Mouse (Mus musculus) kidney, adult 2 months (tissue): ENCODE measurements around the gene Prr5l. TPM values are rescaled to one million over a fixed set of nuclear protein-coding genes. Genes with fewer than 3 reads are reported as not detected.

Source experiments
- DNase-seq: peaks from one replicate; pipeline ENCODE4 v3.0.0; 2021
- H3K27ac ChIP-seq: fragments of 200-500 bp; 2 replicates; pipeline ENCODE4 v1.5.1; 2012; ENCODE audit warnings: low read depth, low read length, control low read depth, inconsistent platforms; ENCODE audit not compliant: insufficient read depth
- H3K27me3 ChIP-seq: fragments of 200-500 bp; replicated peaks from 2 replicates; pipeline ENCODE4 v1.6.1; 2012; ENCODE audit warnings: mild to moderate bottlenecking, moderate library complexity, low read length, inconsistent platforms; ENCODE audit not compliant: control insufficient read depth, insufficient read depth
- H3K36me3 ChIP-seq: fragments of 200-500 bp; 2 replicates; pipeline ENCODE4 v1.6.1; 2012; ENCODE audit warnings: mild to moderate bottlenecking, moderate library complexity, low read length, inconsistent platforms; ENCODE audit not compliant: control insufficient read depth, insufficient read depth
- H3K4me1 ChIP-seq: fragments of 200-500 bp; 2 replicates; pipeline ENCODE4 v1.6.1; 2011; ENCODE audit warnings: low read length; ENCODE audit not compliant: control insufficient read depth, insufficient read depth
- H3K4me3 ChIP-seq: fragments of 200-500 bp; 2 replicates; pipeline ENCODE4 v1.5.1; 2011; ENCODE audit warnings: mild to moderate bottlenecking, low read depth, low read length, control low read depth; ENCODE audit not compliant: insufficient read depth
- CTCF ChIP-seq: fragments of 200-500 bp; conservative IDR thresholded peaks from 2 replicates; pipeline ENCODE4 v1.5.1; 2011; ENCODE audit warnings: low read depth, mild to moderate bottlenecking, control low read depth, low read length, moderate library complexity, mixed read lengths; ENCODE audit not compliant: insufficient read depth, insufficient read length
- POLR2A ChIP-seq: fragments of 200-500 bp; IDR thresholded peaks from one replicate; pipeline ENCODE4 v1.6.1; 2011; ENCODE audit warnings: low read depth, low read length, control low read depth
- WGBS: fragments of 180-500 bp; shearing (Covaris S2); methylation state at CpG from one replicate; pipeline ENCODE4 v1.1.7; 2018; 5-methylcytosine and 5-hydroxymethylcytosine counted together
- polyA plus RNA-seq: library from polyadenylated mRNA; depleted of rRNA; stranded (reverse); fragments of >200 nt; gene quantifications from 2 replicates; pipeline ENCODE4 v1.2.3, GENCODE M21; 2012

The Prr5l gene
- polyA plus RNA-seq, 1 experiment = 7.5 TPM

- Histone ChIP-seq H3K4me1 (0 out of 2 replicates have a peak, but pooled peaks cover 3% of the 10 kb centered on the region), H3K27me3 (no peaks in the 10 kb centered on the region), H3K4me3 (peak overlapping the region; percentile 48), H3K36me3 (no peaks in the 10 kb centered on the region), H3K27ac (no peak overlapping the region)
- TF ChIP-seq CTCF (peak; percentile 48), POLR2A (no peak)
- WGBS = 13% methylated on average over 14 of the region's 14 CpGs
- peak; percentile 67 for DNase-seq
Measured at GRCm38 (mm10) chr2:101871179-101871578, 11.6 kb downstream of the Prr5l start.

DNA sequence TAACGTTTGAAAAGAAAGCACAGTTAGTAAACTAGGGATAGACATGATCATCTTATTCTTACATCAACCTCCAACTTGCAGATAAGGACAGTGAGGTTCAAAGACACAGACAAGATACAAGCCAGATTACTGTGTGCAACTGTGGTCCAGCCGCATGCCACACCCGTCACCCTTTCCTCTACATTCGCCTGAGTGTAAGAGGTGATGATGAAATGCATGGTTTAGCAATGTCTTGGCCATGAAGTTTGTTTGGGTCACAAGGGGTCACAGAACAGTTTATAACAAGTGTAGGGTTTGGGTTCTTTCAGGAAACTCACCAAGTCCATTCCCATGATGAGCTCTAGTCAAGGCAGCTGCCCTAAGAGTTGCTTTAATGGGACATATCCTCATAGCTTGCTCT, 14.1 kb downstream of the Prr5l start:
- 91% methylated on average over 4 of the region's 4 CpGs for WGBS
- Histone ChIP-seq H3K4me1 (0 out of 2 replicates have a peak, but pooled peaks cover 3% of the 10 kb centered on the region), H3K27me3 (no peaks in the 10 kb centered on the region), H3K27ac (no peak overlapping the region), H3K36me3 (no peaks in the 10 kb centered on the region), H3K4me3 (no peak overlapping the region)
- no peak for DNase-seq
- no peak for TF ChIP-seq CTCF
- no peak for TF ChIP-seq POLR2A

DNA sequence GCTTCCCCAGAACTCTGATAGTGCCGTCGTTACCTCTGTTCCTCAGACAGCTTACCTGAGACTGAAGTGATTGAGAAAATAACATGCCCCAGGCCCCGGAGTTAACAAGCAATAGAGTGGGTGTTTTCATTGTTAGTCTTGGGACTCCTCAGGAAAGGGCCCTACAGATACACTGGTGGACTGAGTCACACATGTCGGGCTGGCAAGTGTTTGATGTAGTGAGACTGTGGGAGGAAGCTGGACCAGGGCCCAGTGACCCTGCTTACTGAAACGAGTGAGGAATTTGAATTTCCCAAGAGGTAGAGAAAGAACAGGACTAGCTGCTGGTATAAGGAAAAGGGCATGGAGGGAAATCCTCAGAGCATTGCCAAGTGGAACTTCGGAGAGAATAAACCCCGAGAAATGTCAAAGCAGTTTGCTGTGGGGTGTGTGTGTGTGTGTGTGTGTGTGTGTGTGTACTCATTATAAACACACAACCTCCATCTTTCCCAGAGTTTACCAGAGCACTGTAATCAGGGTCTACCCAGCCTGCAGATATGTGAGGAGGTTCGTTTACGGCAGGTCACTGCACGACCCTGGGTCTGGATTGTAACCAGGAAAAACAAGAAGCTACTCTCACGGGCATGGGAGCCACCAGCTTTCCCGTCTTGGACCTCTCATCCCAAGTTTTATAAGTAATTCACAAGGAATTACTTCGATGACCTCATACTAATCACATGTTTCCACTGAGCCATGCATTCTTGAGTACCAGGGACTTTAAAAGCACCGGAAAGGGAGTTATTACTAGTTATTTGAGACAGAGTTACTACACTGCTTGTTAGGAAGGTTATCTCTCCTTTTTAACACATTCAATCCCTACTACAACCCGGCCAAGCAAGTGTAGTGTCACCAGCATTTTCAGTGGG, 20.4 kb downstream of the Prr5l start:
- Histone ChIP-seq H3K36me3 (no peaks in the 10 kb centered on the region), H3K4me1 (no peaks in the 10 kb centered on the region), H3K27ac (no peak overlapping the region), H3K4me3 (no peak overlapping the region), H3K27me3 (no peaks in the 10 kb centered on the region)
- 37% methylated on average over 15 of the region's 15 CpGs for WGBS
- TF ChIP-seq CTCF (no peak), POLR2A (no peak)
- peak; percentile 43 for DNase-seq

DNA sequence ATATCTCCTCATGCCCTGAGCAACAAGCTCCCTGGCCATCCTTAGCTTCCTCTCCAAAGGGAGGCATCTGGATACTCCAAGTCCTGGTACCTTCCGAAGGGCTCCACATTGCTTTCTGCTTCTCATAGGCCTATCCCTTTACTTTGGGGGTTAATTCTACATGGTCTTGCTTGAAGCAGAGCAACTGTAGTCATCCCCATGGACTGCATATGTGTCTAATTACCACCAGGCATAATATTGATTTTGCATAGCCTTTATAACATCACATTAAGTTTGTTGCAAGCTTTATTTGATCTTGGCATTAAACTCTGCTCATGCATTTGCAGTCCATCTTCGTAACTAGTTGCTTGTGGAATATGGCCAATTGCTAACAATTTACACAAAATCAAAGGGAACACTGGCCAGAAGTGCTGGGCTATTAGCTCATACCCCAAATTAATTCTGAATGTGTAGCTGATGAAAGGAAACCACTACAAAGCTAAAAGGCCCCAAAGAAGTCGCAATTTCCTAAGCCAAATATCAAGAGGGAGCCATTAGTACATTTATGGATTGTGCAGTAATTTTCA, 21.8 kb downstream of the Prr5l start:
- WGBS = 97% methylated on average over 3 of the region's 3 CpGs
- DNase-seq = no peak

GRCm38 (mm10) chr2:101856174-101856573, 26.7 kb downstream of the Prr5l start:
- DNase-seq = no peak
- WGBS = 84% methylated on average over 9 of the region's 9 CpGs
- no peaks in the 10 kb centered on the region for H3K36me3 ChIP-seq
- H3K4me3 ChIP-seq = no peak overlapping the region
- no peaks in the 10 kb centered on the region for H3K27me3 ChIP-seq
- H3K4me1 ChIP-seq = no peaks in the 10 kb centered on the region
- H3K27ac ChIP-seq = no peak overlapping the region
- no peak for TF ChIP-seq CTCF
- no peak for TF ChIP-seq POLR2A

More for the DNA sequence above, 21.8 kb downstream of the Prr5l start:
- TF ChIP-seq CTCF (no peak), POLR2A (no peak)
- no peaks in the 10 kb centered on the region for H3K4me1 ChIP-seq
- no peaks in the 10 kb centered on the region for H3K27me3 ChIP-seq
- H3K36me3 ChIP-seq = no peaks in the 10 kb centered on the region
- H3K4me3 ChIP-seq = no peak overlapping the region
- H3K27ac ChIP-seq = no peak overlapping the region

GRCm38 (mm10) chr2:101854792-101855191, 28.0 kb downstream of the Prr5l start:
- no peaks in the 10 kb centered on the region for H3K27me3 ChIP-seq
- no peak for DNase-seq
- H3K4me3 ChIP-seq = no peak overlapping the region
- no peak for TF ChIP-seq POLR2A
- TF ChIP-seq CTCF = no peak
- H3K4me1 ChIP-seq = no peaks in the 10 kb centered on the region
- H3K27ac ChIP-seq = no peak overlapping the region
- no peaks in the 10 kb centered on the region for H3K36me3 ChIP-seq
- WGBS = 65% methylated on average over 7 of the region's 7 CpGs

DNA sequence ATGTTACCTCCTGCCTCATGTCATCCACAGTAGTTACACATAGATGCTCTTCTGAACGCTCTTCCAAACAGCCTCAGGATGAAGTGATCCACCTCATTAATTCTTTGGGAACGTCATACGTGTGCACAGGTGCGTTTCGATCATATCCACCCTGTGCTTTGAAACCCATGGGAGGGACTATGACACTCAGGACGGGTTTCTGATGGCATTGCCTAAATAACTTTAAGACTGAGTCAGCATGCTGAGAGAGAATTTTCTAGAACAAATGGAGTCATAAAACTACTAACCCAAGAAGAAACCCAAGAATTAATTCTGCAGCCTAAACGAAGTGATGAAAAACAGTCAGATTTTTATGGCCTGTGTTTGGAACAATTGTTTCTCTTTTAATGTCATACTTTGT, 40.1 kb downstream of the Prr5l start:
- Histone ChIP-seq H3K36me3 (no peaks in the 10 kb centered on the region), H3K27me3 (no peaks in the 10 kb centered on the region; the same call in 1 of the 2 replicates), H3K4me3 (no peak overlapping the region), H3K27ac (no peak overlapping the region), H3K4me1 (no peaks in the 10 kb centered on the region)
- TF ChIP-seq CTCF = no peak
- no peak for TF ChIP-seq POLR2A
- WGBS = 59% methylated on average over 7 of the region's 7 CpGs
- DNase-seq = no peak
